Mouse (Mus musculus) liver, adult 2 months (tissue): ENCODE data around the gene Gpr142. TPM values are rescaled to one million over a fixed set of nuclear protein-coding genes. Genes with fewer than 3 reads are reported as not detected.

Experiments
- DNase-seq: peaks from one replicate; pipeline ENCODE4 v3.0.0-alpha.2; 2011; ENCODE audit warnings: low read depth, low spot score; ENCODE audit errors: extremely low read depth
- H3K27ac ChIP-seq: fragments of 200-500 bp; replicated peaks from 2 replicates; pipeline ENCODE4 v1.5.1; 2012; ENCODE audit warnings: low read depth, mild to moderate bottlenecking, control low read depth, inconsistent platforms, low read length; ENCODE audit not compliant: insufficient read depth
- H3K27me3 ChIP-seq: fragments of 200-500 bp; 2 replicates; pipeline ENCODE4 v1.6.1; 2012; ENCODE audit warnings: mild to moderate bottlenecking, moderate library complexity, low read length, inconsistent platforms; ENCODE audit not compliant: control insufficient read depth, insufficient read depth
- H3K36me3 ChIP-seq: fragments of 200-500 bp; 2 replicates; pipeline ENCODE4 v1.6.1; 2012; ENCODE audit warnings: low read length, inconsistent platforms; ENCODE audit not compliant: control insufficient read depth, insufficient read depth
- H3K4me1 ChIP-seq: fragments of 200-500 bp; 2 replicates; pipeline ENCODE4 v1.6.1; 2011; ENCODE audit warnings: low read length; ENCODE audit not compliant: control insufficient read depth, insufficient read depth
- H3K4me3 ChIP-seq: fragments of 200-500 bp; 2 replicates; pipeline ENCODE4 v1.5.1; 2011; ENCODE audit warnings: low read depth, mild to moderate bottlenecking, control low read depth, low read length, moderate library complexity; ENCODE audit not compliant: insufficient read depth
- H3K79me2 ChIP-seq: fragments of 200-500 bp; 2 replicates; pipeline ENCODE4 v1.6.1; 2012; ENCODE audit warnings: inconsistent platforms, mild to moderate bottlenecking, low read length, moderate library complexity; ENCODE audit not compliant: control insufficient read depth, insufficient read depth
- H3K9ac ChIP-seq: fragments of 200-500 bp; 2 replicates; pipeline ENCODE4 v1.6.1; 2012; ENCODE audit warnings: low read depth, mild to moderate bottlenecking, control low read depth, inconsistent platforms, low read length
- CTCF ChIP-seq: fragments of 200-500 bp; IDR thresholded peaks from 2 replicates; pipeline ENCODE4 v1.5.1; 2011; ENCODE audit warnings: low read depth, low read length, control low read depth
- POLR2A ChIP-seq: fragments of 200-500 bp; IDR thresholded peaks from 2 replicates; pipeline ENCODE4 v1.6.1; 2011; ENCODE audit warnings: low read length, control low read depth; ENCODE audit not compliant: insufficient read depth; ENCODE audit errors: extremely low read depth
- WGBS: fragments of 180-500 bp; shearing (Covaris S2); methylation state at CpG from one replicate; pipeline ENCODE4 v1.1.7; 2018; 5-methylcytosine and 5-hydroxymethylcytosine counted together
- polyA plus RNA-seq: library from polyadenylated mRNA; depleted of rRNA; stranded (reverse); fragments of >200 nt; gene quantifications from 2 replicates; pipeline ENCODE4 v1.2.3, GENCODE M21; 2012
- total RNA-seq: library from RNA; depleted of rRNA; stranded (reverse); fragments of >200 nt; gene quantifications from 2 replicates; pipeline ENCODE4 v1.2.3, GENCODE M21; 2014

Gpr142 gene
- total and polyA plus RNA-seq, 2 experiments: not detected

GRCm38 (mm10) chr11:114803990-114804389, 5.3 kb downstream of the Gpr142 start:
- no peak for DNase-seq
- Histone ChIP-seq H3K79me2 (no peaks in the 10 kb centered on the region), H3K9ac (no peak overlapping the region), H3K27ac (no peak overlapping the region), H3K27me3 (peaks cover 5% of the 10 kb centered on the region; the same call in 1 of the 2 replicates), H3K36me3 (no peaks in the 10 kb centered on the region), H3K4me1 (no peaks in the 10 kb centered on the region), H3K4me3 (no peak overlapping the region)
- WGBS: 68% methylated on average over 8 of the region's 8 CpGs
- TF ChIP-seq CTCF (no peak), POLR2A (no peak)

- no peaks in the 10 kb centered on the region for H3K36me3 ChIP-seq
- peaks cover 1% of the 10 kb centered on the region; the same call in 1 of the 2 replicates for H3K27me3 ChIP-seq
- no peaks in the 10 kb centered on the region for H3K4me1 ChIP-seq
- no peak overlapping the region for H3K4me3 ChIP-seq
- DNase-seq: no peak
- TF ChIP-seq CTCF: no peak
- TF ChIP-seq POLR2A: no peak
- H3K79me2 ChIP-seq: no peaks in the 10 kb centered on the region
- 77% methylated on average over 2 of the region's 2 CpGs for WGBS
- H3K9ac ChIP-seq: no peak overlapping the region
- H3K27ac ChIP-seq: no peak overlapping the region
Measured at GRCm38 (mm10) chr11:114807025-114807424, 8.3 kb downstream of the Gpr142 start.

- no peak overlapping the region for H3K27ac ChIP-seq
- TF ChIP-seq POLR2A (no peak), CTCF (no peak)
- 39% methylated on average over 14 of the region's 14 CpGs for WGBS
- H3K36me3 ChIP-seq: no peaks in the 10 kb centered on the region
- no peaks in the 10 kb centered on the region for H3K27me3 ChIP-seq
- peaks cover 2% of the 10 kb centered on the region; the same call in 1 of the 2 replicates for H3K4me1 ChIP-seq
- DNase-seq: no peak
- no peak overlapping the region for H3K4me3 ChIP-seq
- no peak overlapping the region for H3K9ac ChIP-seq
- no peaks in the 10 kb centered on the region for H3K79me2 ChIP-seq
Measured at GRCm38 (mm10) chr11:114807686-114808427, 9.1 kb downstream of the Gpr142 start.

GRCm38 (mm10) chr11:114809371-114809770, 10.6 kb downstream of the Gpr142 start:
- no peak overlapping the region for H3K9ac ChIP-seq
- no peaks in the 10 kb centered on the region for H3K36me3 ChIP-seq
- TF ChIP-seq CTCF: 0 out of 2 replicates have a peak, but pooled peaks have one; percentile 21
- TF ChIP-seq POLR2A: no peak
- H3K79me2 ChIP-seq: no peaks in the 10 kb centered on the region
- no peaks in the 10 kb centered on the region for H3K27me3 ChIP-seq
- WGBS: 82% methylated on average over 1 of the region's 1 CpGs
- no peak overlapping the region for H3K27ac ChIP-seq
- H3K4me1 ChIP-seq: peaks cover 2% of the 10 kb centered on the region; the same call in 1 of the 2 replicates
- H3K4me3 ChIP-seq: no peak overlapping the region
- DNase-seq: no peak

- TF ChIP-seq POLR2A (no peak), CTCF (no peak)
- Histone ChIP-seq H3K79me2 (no peaks in the 10 kb centered on the region), H3K27ac (no peak overlapping the region), H3K4me3 (no peak overlapping the region), H3K9ac (no peak overlapping the region), H3K4me1 (peaks cover 2% of the 10 kb centered on the region; the same call in 1 of the 2 replicates), H3K36me3 (no peaks in the 10 kb centered on the region), H3K27me3 (no peaks in the 10 kb centered on the region)
- DNase-seq: no peak
- WGBS: 60% methylated on average over 4 of the region's 4 CpGs
Measured at GRCm38 (mm10) chr11:114810344-114810743, 11.6 kb downstream of the Gpr142 start.

GRCm38 (mm10) chr11:114812731-114813240, 14.1 kb downstream of the Gpr142 start:
- Histone ChIP-seq H3K27ac (no peak overlapping the region), H3K79me2 (no peaks in the 10 kb centered on the region), H3K9ac (no peak overlapping the region), H3K4me3 (no peak overlapping the region), H3K27me3 (no peaks in the 10 kb centered on the region), H3K4me1 (peaks cover 2% of the 10 kb centered on the region; the same call in 1 of the 2 replicates), H3K36me3 (no peaks in the 10 kb centered on the region)
- peak; percentile 95 for TF ChIP-seq CTCF
- no peak for TF ChIP-seq POLR2A
- 26% methylated on average over 6 of the region's 6 CpGs for WGBS
- DNase-seq: peak; percentile 51
